Mouse (Mus musculus) cortical plate, adult 2 months (tissue): ENCODE results near the gene Nfia.

Experiments
- CTCF ChIP-seq: fragments of 200-500 bp; IDR thresholded peaks from 2 replicates; pipeline ENCODE4 v1.5.1; 2011; ENCODE audit warnings: mild to moderate bottlenecking, control low read depth, low read length; ENCODE audit not compliant: insufficient read depth; ENCODE audit errors: extremely low read depth
- POLR2A ChIP-seq: fragments of 200-500 bp; IDR thresholded peaks from 2 replicates; pipeline ENCODE4 v1.6.1; 2011; ENCODE audit warnings: mild to moderate bottlenecking, low read length, control low read depth; ENCODE audit not compliant: insufficient read depth; ENCODE audit errors: extremely low read depth

GRCm38 (mm10) chr4:97850991-97851390 lies 78.5 kb downstream of the Nfia start:
- TF ChIP-seq CTCF (no peak), POLR2A (no peak)
